Mouse (Mus musculus) liver, adult 2 months (tissue): ENCODE results near the gene Mllt1.

Experiments used
- CTCF ChIP-seq: fragments of 200-500 bp; IDR thresholded peaks from 2 replicates; pipeline ENCODE4 v1.5.1; 2011; ENCODE audit warnings: low read depth, low read length, control low read depth
- POLR2A ChIP-seq: fragments of 200-500 bp; IDR thresholded peaks from 2 replicates; pipeline ENCODE4 v1.6.1; 2011; ENCODE audit warnings: low read length, control low read depth; ENCODE audit not compliant: insufficient read depth; ENCODE audit errors: extremely low read depth

DNA sequence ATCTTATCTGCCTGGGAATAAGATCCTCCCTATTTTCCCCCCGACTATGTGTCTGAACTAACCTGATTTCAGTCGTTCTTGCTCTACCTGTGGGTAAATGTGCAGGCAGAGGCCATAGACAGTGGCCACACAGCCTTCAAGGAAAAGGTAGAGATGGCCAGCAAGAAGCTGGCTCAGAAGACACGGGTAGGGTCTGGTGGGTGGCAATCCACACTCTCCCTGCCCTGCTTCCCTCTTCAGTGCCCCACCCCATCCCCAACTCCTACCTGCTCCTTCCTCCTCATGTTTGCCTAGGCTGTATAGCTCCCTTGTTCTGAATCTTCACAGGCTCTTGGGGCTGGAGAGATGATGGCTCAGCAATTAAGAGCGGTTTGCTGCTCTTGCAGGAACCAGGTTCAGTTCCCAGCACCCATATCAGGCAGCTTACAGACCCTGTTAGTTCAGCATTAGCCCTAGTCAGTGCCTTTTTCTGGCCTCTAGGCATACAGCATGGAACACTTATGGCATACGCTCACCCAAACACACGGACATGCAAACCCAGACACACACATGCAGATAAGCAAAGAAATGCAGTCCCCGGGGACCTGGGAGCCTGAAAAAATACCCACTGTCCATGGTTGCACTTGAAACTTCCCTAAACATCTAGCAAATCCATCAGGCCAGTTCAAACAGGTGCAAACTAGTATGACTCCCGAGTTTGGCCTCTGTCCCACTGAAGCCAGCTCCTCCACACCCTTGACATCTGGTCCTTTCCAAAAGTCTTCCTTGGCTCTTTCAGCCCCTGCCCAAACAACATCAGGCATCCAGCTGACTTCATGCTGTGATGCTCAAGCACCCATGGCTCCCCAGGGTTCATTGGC lies 41.5 kb upstream of the Mllt1 start:
- TF ChIP-seq POLR2A (no peak), CTCF (no peak)
